21 mouse cellular contexts compared by ENCODE assay signal in genomic region chr2:34482531-34482930, GRCm38 (mm10).
DNase-seq lines count a peak whose midpoint lies in the region; ATAC-seq and TF ChIP-seq lines count a peak whose summit lies in the region.
"Had no signal": no experiment of that assay in that cellular context is flagged by ENCODE, and none has a peak within 500 bp of the region (broad histone marks: within the 10 kb centered on the region; RNA-seq: fewer than 3 reads in every experiment).

No protein-coding gene starts in this region.

- no peaks in the 10 kb centered on the region for H3K9me3 ChIP-seq in liver, embryonic 11.5 days (ENCODE audit: control insufficient read depth, low read length)
- H3K9me3 ChIP-seq: embryonic facial prominence, embryonic 15.5 days; hindbrain, embryonic 15.5 days; neural tube, embryonic 12.5 days had no signal

- H3K4me3 ChIP-seq in kidney, adult 2 months (ENCODE audit: insufficient read depth, low read depth, low read length) = no peak overlapping the region
- H3K4me3 ChIP-seq in liver, embryonic 11.5 days (ENCODE audit: low read depth, low read length) = no peak overlapping the region
- H3K4me3 ChIP-seq: embryonic facial prominence, embryonic 15.5 days; hindbrain, embryonic 15.5 days; left cerebral cortex, adult 2 months; neural tube, embryonic 12.5 days had no signal

- peak; percentile 16 for DNase-seq in kidney, adult 2 months
- no peak for DNase-seq in kidney, postnatal 10 days
- DNase-seq in testis, postnatal 10 days (ENCODE audit: low spot score) = peak; percentile 34
- no peak for DNase-seq in testis, postnatal 14 days (ENCODE audit: low spot score)
- peak; percentile 27 to 38 for DNase-seq in cerebellum, postnatal 14 days
- DNase-seq in liver, embryonic 11.5 days (ENCODE audit: low spot score) = no peak
- no peak for DNase-seq in thymus, postnatal 0 days (ENCODE audit: low spot score)
- DNase-seq: forebrain, postnatal 0 days; gastrocnemius, postnatal 36 days; kidney, adult 18-20 months; kidney, postnatal 14 days; left cerebral cortex, postnatal 4 days; liver; liver, postnatal 0 days; lung, postnatal 14 days; right cerebral cortex, postnatal 14 days; spleen, adult 18-20 months had no signal

- WGBS in kidney, adult 2 months = 64% methylated on average over 3 of the region's 3 CpGs
- 85% methylated on average over 3 of the region's 3 CpGs for WGBS in liver, embryonic 11.5 days

- no peak overlapping the region for H3K27ac ChIP-seq in kidney, adult 2 months (ENCODE audit: insufficient read depth, low read depth, low read length)
- no peak overlapping the region for H3K27ac ChIP-seq in liver, embryonic 11.5 days (ENCODE audit: low read depth, low read length)
- H3K27ac ChIP-seq: embryonic facial prominence, embryonic 15.5 days; hindbrain, embryonic 15.5 days; left cerebral cortex, adult 2 months; neural tube, embryonic 12.5 days had no signal

- H3K9ac ChIP-seq in liver, embryonic 11.5 days (ENCODE audit: low read depth, low read length) = no peak overlapping the region
- H3K9ac ChIP-seq: embryonic facial prominence, embryonic 15.5 days; forebrain, postnatal 0 days; hindbrain, embryonic 15.5 days; liver, postnatal 0 days; neural tube, embryonic 12.5 days had no signal

- peaks cover 10% of the 10 kb centered on the region; the same call in 1 of the 2 replicates for H3K4me1 ChIP-seq in kidney, adult 2 months (ENCODE audit: control insufficient read depth, insufficient read depth, low read length)
- no peaks in the 10 kb centered on the region for H3K4me1 ChIP-seq in liver, embryonic 11.5 days (replicated peaks; ENCODE audit: control insufficient read depth, insufficient read depth, low read length)

- no peak for TF ChIP-seq CTCF in kidney, adult 2 months (conservative IDR thresholded peaks at IDR 0.05; ENCODE audit: insufficient read depth, insufficient read length, low read depth, low read length)

- no peak for ATAC-seq in liver, embryonic 11.5 days (replicated peaks; ENCODE audit: low FRiP score)
- ATAC-seq: forebrain, postnatal 0 days; liver, postnatal 0 days had no signal

- no peaks in the 10 kb centered on the region for H3K36me3 ChIP-seq in kidney, adult 2 months (ENCODE audit: control insufficient read depth, insufficient read depth, low read length)
- no peaks in the 10 kb centered on the region for H3K36me3 ChIP-seq in liver, embryonic 11.5 days (ENCODE audit: control insufficient read depth, insufficient read depth, low read length)
- H3K36me3 ChIP-seq: embryonic facial prominence, embryonic 15.5 days; hindbrain, embryonic 15.5 days; neural tube, embryonic 12.5 days had no signal

- no peak overlapping the region for H3K4me2 ChIP-seq in liver, embryonic 11.5 days
- H3K4me2 ChIP-seq: embryonic facial prominence, embryonic 15.5 days; hindbrain, embryonic 15.5 days; neural tube, embryonic 12.5 days had no signal

- H3K27me3 ChIP-seq in kidney, adult 2 months (replicated peaks; ENCODE audit: control insufficient read depth, insufficient read depth, low read length) = no peaks in the 10 kb centered on the region
- no peaks in the 10 kb centered on the region for H3K27me3 ChIP-seq in liver, embryonic 11.5 days (replicated peaks; ENCODE audit: control insufficient read depth, insufficient read depth, low read length)
- H3K27me3 ChIP-seq: embryonic facial prominence, embryonic 15.5 days; hindbrain, embryonic 15.5 days; neural tube, embryonic 12.5 days had no signal

- no peak for TF ChIP-seq POLR2A in kidney, adult 2 months (IDR thresholded peaks at IDR 0.05; ENCODE audit: low read depth, low read length)

Comparison
In these comparisons a context has a peak if more than half of its experiments do, and no peak if none do; other contexts are left out.
1. DNase-seq: peak in kidney, adult 2 months (single experiment), testis, postnatal 10 days (single experiment) and cerebellum, postnatal 14 days (2 of 2); none in kidney, postnatal 10 days (single experiment), testis, postnatal 14 days (single experiment), liver, embryonic 11.5 days (single experiment) and thymus, postnatal 0 days (single experiment).